8 mouse cellular contexts compared by ENCODE assay signal in the genomic region with DNA sequence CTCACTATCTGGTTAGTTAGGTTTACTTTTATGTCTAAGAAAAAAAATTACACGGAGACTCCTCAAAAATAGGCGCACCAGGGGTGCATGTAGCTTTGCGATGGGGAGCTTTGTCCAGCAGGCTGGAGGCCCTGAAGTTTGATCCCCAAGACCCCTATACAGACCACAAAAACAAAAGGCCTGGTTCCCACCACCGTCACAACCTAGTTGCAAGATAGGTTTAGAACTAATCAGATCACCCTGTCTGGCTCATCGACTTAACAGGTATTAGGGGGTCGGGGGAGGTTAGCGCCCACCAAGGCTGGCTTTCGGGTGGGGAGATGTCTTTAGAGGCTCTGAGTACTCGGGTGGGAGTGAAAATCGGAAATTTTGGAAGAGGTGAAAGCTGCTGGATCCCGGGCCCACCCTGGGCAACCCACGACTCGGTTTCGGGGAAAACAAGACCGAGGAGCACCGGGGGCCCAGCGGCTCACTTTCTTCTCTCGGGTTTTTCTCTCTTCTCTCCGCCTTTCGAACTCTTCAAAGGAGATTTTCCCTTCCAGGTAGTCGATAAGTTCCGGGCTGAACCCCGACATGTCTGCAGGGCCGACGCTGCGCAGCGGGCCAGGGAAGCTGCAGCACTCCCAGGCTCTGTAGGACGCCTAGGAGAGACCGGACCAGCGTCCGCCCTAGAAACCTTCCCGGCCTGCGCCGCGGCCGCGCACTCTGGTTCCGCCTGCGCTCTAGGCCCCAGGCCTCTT. TPM values are rescaled to one million over a fixed set of nuclear protein-coding genes. Genes with fewer than 3 reads are reported as not detected.
DNase-seq lines count a peak whose midpoint lies in the region; ATAC-seq lines count a peak whose summit lies in the region.

A gene (minus strand): TSS at position 632 of the 740 bp plus-strand sequence.

- peak within 1 kb of the TSS; percentile 61; the same call in 1 of the 2 replicates for H3K27ac ChIP-seq in embryonic facial prominence, embryonic 14.5 days (replicated peaks; ENCODE audit: low read depth, low read length)
- no peak within 1 kb of the TSS for H3K27ac ChIP-seq in kidney, embryonic 14.5 days (ENCODE audit: low read depth, low read length)
- H3K27ac ChIP-seq in limb, embryonic 15.5 days, result peak within 1 kb of the TSS; percentile 47; the same call in 1 of the 2 replicates

- peak within 1 kb of the TSS; percentile 88 for H3K9ac ChIP-seq in embryonic facial prominence, embryonic 14.5 days (ENCODE audit: low read depth, low read length)
- H3K9ac ChIP-seq in kidney, embryonic 14.5 days (ENCODE audit: low read depth, low read length), result peak within 1 kb of the TSS; percentile 89
- H3K9ac ChIP-seq in limb, embryonic 15.5 days, result peak within 1 kb of the TSS; percentile 80

- ATAC-seq in embryonic facial prominence, embryonic 14.5 days (ENCODE audit: low read depth), result peak; percentile 100
- ATAC-seq in kidney, embryonic 14.5 days (ENCODE audit: low FRiP score, low TSS enrichment), result peak; percentile 99
- peak; percentile 88 for ATAC-seq in limb, embryonic 15.5 days (ENCODE audit: insufficient number of reproducible peaks, low FRiP score, low TSS enrichment, low read depth)

- peak; percentile 85 for DNase-seq in 3T3-L1 (ENCODE audit: low read depth, low spot score)
- DNase-seq in adrenal gland, postnatal 4 days (ENCODE audit: low spot score in 2 of 2), result peak; percentile 56 to 62
- peak; percentile 84 for DNase-seq in embryonic facial prominence, embryonic 14.5 days (ENCODE audit: low spot score)
- peak; percentile 63 to 71 for DNase-seq in heart, adult 9 months (ENCODE audit: low spot score in 2 of 2)
- peak; percentile 33 to 63 for DNase-seq in monocyte, adult 2 months (ENCODE audit: low read depth in 1 of 2, low spot score in 2 of 2)
- peak; percentile 65 to 70 for DNase-seq in spleen, postnatal 36 days (ENCODE audit: low spot score in 2 of 2)

- no peaks in the 10 kb centered on the region for H3K9me3 ChIP-seq in embryonic facial prominence, embryonic 14.5 days (ENCODE audit: control insufficient read depth, low read length)
- H3K9me3 ChIP-seq in kidney, embryonic 14.5 days (ENCODE audit: control insufficient read depth, low read length), result no peaks in the 10 kb centered on the region
- no peaks in the 10 kb centered on the region for H3K9me3 ChIP-seq in limb, embryonic 15.5 days

- no peaks in the 10 kb centered on the region; the same call in 1 of the 2 replicates for H3K4me1 ChIP-seq in embryonic facial prominence, embryonic 14.5 days (ENCODE audit: control insufficient read depth, insufficient read depth, low read length)
- no peaks in the 10 kb centered on the region for H3K4me1 ChIP-seq in kidney, embryonic 14.5 days (ENCODE audit: control insufficient read depth, insufficient read depth, low read length)
- H3K4me1 ChIP-seq in limb, embryonic 15.5 days, result peaks cover 10% of the 10 kb centered on the region; the same call in 1 of the 2 replicates

- H3K4me2 ChIP-seq in embryonic facial prominence, embryonic 14.5 days (ENCODE audit: low read depth, low read length), result peak within 1 kb of the TSS; percentile 85
- H3K4me2 ChIP-seq in kidney, embryonic 14.5 days (replicated peaks; ENCODE audit: low read depth, low read length), result peak within 1 kb of the TSS; percentile 77
- H3K4me2 ChIP-seq in limb, embryonic 15.5 days, result peak within 1 kb of the TSS; percentile 62

- WGBS in embryonic facial prominence, embryonic 14.5 days, result 4% methylated on average over 39 of the region's 39 CpGs
- 3% methylated on average over 39 of the region's 39 CpGs for WGBS in kidney, embryonic 14.5 days
- WGBS in limb, embryonic 15.5 days, result 3% methylated on average over 39 of the region's 39 CpGs

- peak within 1 kb of the TSS; percentile 72 for H3K4me3 ChIP-seq in embryonic facial prominence, embryonic 14.5 days (ENCODE audit: low read depth, low read length)
- peak within 1 kb of the TSS; percentile 82 for H3K4me3 ChIP-seq in kidney, embryonic 14.5 days (ENCODE audit: low read length)
- peak within 1 kb of the TSS; percentile 65 for H3K4me3 ChIP-seq in limb, embryonic 15.5 days

- H3K36me3 ChIP-seq in embryonic facial prominence, embryonic 14.5 days (ENCODE audit: control insufficient read depth, insufficient read depth, low read length), result peaks cover 12% of the 10 kb centered on the region; the same call in 1 of the 2 replicates
- peaks cover 4% of the 10 kb centered on the region; the same call in 1 of the 2 replicates for H3K36me3 ChIP-seq in kidney, embryonic 14.5 days (ENCODE audit: control insufficient read depth, insufficient read depth, low read length)
- peaks cover under 1% of the 10 kb centered on the region; the same call in 1 of the 2 replicates for H3K36me3 ChIP-seq in limb, embryonic 15.5 days

- no peaks in the 10 kb centered on the region for H3K27me3 ChIP-seq in embryonic facial prominence, embryonic 14.5 days (replicated peaks; ENCODE audit: control insufficient read depth, insufficient read depth, low read length)
- H3K27me3 ChIP-seq in kidney, embryonic 14.5 days (ENCODE audit: control insufficient read depth, insufficient read depth, low read length), result no peaks in the 10 kb centered on the region
- no peaks in the 10 kb centered on the region for H3K27me3 ChIP-seq in limb, embryonic 15.5 days

RNA-seq across cellular contexts. Expression of the gene that starts here (rescaled TPM):
- 10 to 100 TPM; 26.8 to 27.0 TPM for total RNA-seq in adrenal gland, postnatal 4 days (2021)
- 21.2 and 23.5 TPM in 2 replicates for polyA plus RNA-seq in embryonic facial prominence, embryonic 14.5 days (2014; fragmentation: Nextera tagmentation; extraction: Ambion mirVana)
- 20.5 and 32.5 TPM in 2 replicates for polyA plus RNA-seq in kidney, embryonic 14.5 days (2014; fragmentation: Nextera tagmentation; extraction: Ambion mirVana)
- polyA plus RNA-seq in limb, embryonic 15.5 days (2015; fragmentation: Nextera tagmentation; extraction: Ambion mirVana), result 19.0 and 21.8 TPM in 2 replicates
